Mouse (Mus musculus): ENCODE data around the gene Ltbp2. TPM values are rescaled to one million over a fixed set of nuclear protein-coding genes. Genes with fewer than 3 reads are reported as not detected.

The Ltbp2 gene
- polyA plus RNA-seq, 1 experiment from 2014 or later, result 0.31 TPM

- no peak for ATAC-seq
- WGBS, result 90% methylated on average over 5 of the region's 5 CpGs
- Histone ChIP-seq H3K4me1 (ENCODE audit: control insufficient read depth, insufficient read depth, low read depth, low read length) (peaks cover 3% of the 10 kb centered on the region), H3K4me3 (ENCODE audit: low read length) (no peak overlapping the region), H3K9me3 (ENCODE audit: control insufficient read depth, low read length) (no peaks in the 10 kb centered on the region), H3K4me2 (ENCODE audit: low read length) (no peak overlapping the region), H3K27me3 (replicated peaks; ENCODE audit: control insufficient read depth, insufficient read depth, low read length) (no peaks in the 10 kb centered on the region), H3K27ac (ENCODE audit: low read depth, low read length) (no peak overlapping the region), H3K36me3 (ENCODE audit: control insufficient read depth, insufficient read depth, low read length) (peaks cover 10% of the 10 kb centered on the region), H3K9ac (ENCODE audit: low read depth, low read length) (no peak overlapping the region)
These were observed 110.1 kb downstream of the Ltbp2 start for GRCm38 (mm10) chr12:84766113-84766735.

GRCm38 (mm10) chr12:84765506-84765905 lies 110.8 kb downstream of the Ltbp2 start:
- peaks cover 11% of the 10 kb centered on the region for H3K36me3 ChIP-seq (ENCODE audit: control insufficient read depth, insufficient read depth, low read length)
- H3K27me3 ChIP-seq (replicated peaks; ENCODE audit: control insufficient read depth, insufficient read depth, low read length), result no peaks in the 10 kb centered on the region
- H3K4me2 ChIP-seq (ENCODE audit: low read length), result no peak overlapping the region
- no peaks in the 10 kb centered on the region for H3K9me3 ChIP-seq (ENCODE audit: control insufficient read depth, low read length)
- no peak overlapping the region for H3K4me3 ChIP-seq (ENCODE audit: low read length)
- H3K27ac ChIP-seq (ENCODE audit: low read depth, low read length), result no peak overlapping the region
- H3K9ac ChIP-seq (ENCODE audit: low read depth, low read length), result no peak overlapping the region
- WGBS, result 96% methylated on average over 15 of the region's 15 CpGs
- ATAC-seq, result no peak
- H3K4me1 ChIP-seq (ENCODE audit: control insufficient read depth, insufficient read depth, low read depth, low read length), result no peaks in the 10 kb centered on the region

- no peak for ATAC-seq
- Histone ChIP-seq H3K4me3 (ENCODE audit: low read length) (no peak overlapping the region), H3K4me2 (ENCODE audit: low read length) (no peak overlapping the region), H3K9me3 (ENCODE audit: control insufficient read depth, low read length) (no peaks in the 10 kb centered on the region), H3K36me3 (ENCODE audit: control insufficient read depth, insufficient read depth, low read length) (peaks cover 13% of the 10 kb centered on the region), H3K4me1 (ENCODE audit: control insufficient read depth, insufficient read depth, low read depth, low read length) (no peaks in the 10 kb centered on the region), H3K27ac (ENCODE audit: low read depth, low read length) (no peak overlapping the region), H3K27me3 (replicated peaks; ENCODE audit: control insufficient read depth, insufficient read depth, low read length) (no peaks in the 10 kb centered on the region), H3K9ac (ENCODE audit: low read depth, low read length) (no peak overlapping the region)
- 91% methylated on average over 7 of the region's 7 CpGs for WGBS
These were observed 111.6 kb downstream of the Ltbp2 start for GRCm38 (mm10) chr12:84764756-84765155.

GRCm38 (mm10) chr12:84763577-84764218 lies 112.6 kb downstream of the Ltbp2 start:
- Histone ChIP-seq H3K27me3 (replicated peaks; ENCODE audit: control insufficient read depth, insufficient read depth, low read length) (no peaks in the 10 kb centered on the region), H3K36me3 (ENCODE audit: control insufficient read depth, insufficient read depth, low read length) (peaks cover 14% of the 10 kb centered on the region)
- 95% methylated on average over 13 of the region's 13 CpGs for WGBS

GRCm38 (mm10) chr12:84762532-84762931 lies 113.8 kb downstream of the Ltbp2 start:
- no peaks in the 10 kb centered on the region for H3K9me3 ChIP-seq (ENCODE audit: control insufficient read depth, low read length)
- ATAC-seq, result no peak
- no peaks in the 10 kb centered on the region for H3K4me1 ChIP-seq (ENCODE audit: control insufficient read depth, insufficient read depth, low read depth, low read length)
- no peak overlapping the region for H3K4me2 ChIP-seq (ENCODE audit: low read length)
- H3K27ac ChIP-seq (ENCODE audit: low read depth, low read length), result no peak overlapping the region
- H3K4me3 ChIP-seq (ENCODE audit: low read length), result no peak overlapping the region
- H3K9ac ChIP-seq (ENCODE audit: low read depth, low read length), result no peak overlapping the region
- WGBS, result 85% methylated on average over 5 of the region's 5 CpGs
- no peaks in the 10 kb centered on the region for H3K27me3 ChIP-seq (replicated peaks; ENCODE audit: control insufficient read depth, insufficient read depth, low read length)
- H3K36me3 ChIP-seq (ENCODE audit: control insufficient read depth, insufficient read depth, low read length), result peaks cover 17% of the 10 kb centered on the region

More at GRCm38 (mm10) chr12:84763577-84764218, 112.6 kb downstream of the Ltbp2 start:
- Histone ChIP-seq H3K4me2 (ENCODE audit: low read length) (no peak overlapping the region), H3K9me3 (ENCODE audit: control insufficient read depth, low read length) (no peaks in the 10 kb centered on the region), H3K4me3 (ENCODE audit: low read length) (no peak overlapping the region), H3K4me1 (ENCODE audit: control insufficient read depth, insufficient read depth, low read depth, low read length) (no peaks in the 10 kb centered on the region), H3K9ac (ENCODE audit: low read depth, low read length) (no peak overlapping the region), H3K27ac (ENCODE audit: low read depth, low read length) (no peak overlapping the region)
- ATAC-seq, result no peak

GRCm38 (mm10) chr12:84759063-84759462 lies 117.3 kb downstream of the Ltbp2 start:
- Histone ChIP-seq H3K27ac (ENCODE audit: low read depth, low read length) (no peak overlapping the region), H3K4me3 (ENCODE audit: low read length) (no peak overlapping the region), H3K4me1 (ENCODE audit: control insufficient read depth, insufficient read depth, low read depth, low read length) (no peaks in the 10 kb centered on the region; the same call in 1 of the 2 replicates), H3K9ac (ENCODE audit: low read depth, low read length) (no peak overlapping the region), H3K4me2 (ENCODE audit: low read length) (no peak overlapping the region), H3K27me3 (replicated peaks; ENCODE audit: control insufficient read depth, insufficient read depth, low read length) (no peaks in the 10 kb centered on the region), H3K9me3 (ENCODE audit: control insufficient read depth, low read length) (no peaks in the 10 kb centered on the region), H3K36me3 (ENCODE audit: control insufficient read depth, insufficient read depth, low read length) (peaks cover 17% of the 10 kb centered on the region)
- WGBS, result 76% methylated on average over 2 of the region's 2 CpGs
- ATAC-seq, result no peak

- no peak for ATAC-seq
- no peak overlapping the region for H3K4me2 ChIP-seq (ENCODE audit: low read length)
- H3K9me3 ChIP-seq (ENCODE audit: control insufficient read depth, low read length), result no peaks in the 10 kb centered on the region
- no peak overlapping the region for H3K27ac ChIP-seq (ENCODE audit: low read depth, low read length)
- H3K4me1 ChIP-seq (ENCODE audit: control insufficient read depth, insufficient read depth, low read depth, low read length), result peaks cover 17% of the 10 kb centered on the region
- 92% methylated on average over 10 of the region's 10 CpGs for WGBS
- H3K27me3 ChIP-seq (replicated peaks; ENCODE audit: control insufficient read depth, insufficient read depth, low read length), result no peaks in the 10 kb centered on the region
- H3K4me3 ChIP-seq (ENCODE audit: low read length), result no peak overlapping the region
- H3K36me3 ChIP-seq (ENCODE audit: control insufficient read depth, insufficient read depth, low read length), result peaks cover 9% of the 10 kb centered on the region
- H3K9ac ChIP-seq (ENCODE audit: low read depth, low read length), result no peak overlapping the region
These were observed 120.3 kb downstream of the Ltbp2 start for GRCm38 (mm10) chr12:84756016-84756415.

GRCm38 (mm10) chr12:84755008-84755695 lies 121.2 kb downstream of the Ltbp2 start:
- Histone ChIP-seq H3K4me1 (ENCODE audit: control insufficient read depth, insufficient read depth, low read depth, low read length) (peaks cover 17% of the 10 kb centered on the region), H3K27me3 (replicated peaks; ENCODE audit: control insufficient read depth, insufficient read depth, low read length) (no peaks in the 10 kb centered on the region), H3K9me3 (ENCODE audit: control insufficient read depth, low read length) (no peaks in the 10 kb centered on the region), H3K4me3 (ENCODE audit: low read length) (no peak overlapping the region), H3K9ac (ENCODE audit: low read depth, low read length) (no peak overlapping the region), H3K4me2 (ENCODE audit: low read length) (no peak overlapping the region), H3K27ac (ENCODE audit: low read depth, low read length) (no peak overlapping the region), H3K36me3 (ENCODE audit: control insufficient read depth, insufficient read depth, low read length) (peaks cover 7% of the 10 kb centered on the region; the same call in 1 of the 2 replicates)
- ATAC-seq, result 0 out of 2 replicates have a peak, but pooled peaks have one; percentile 37
- WGBS, result 30% methylated on average over 16 of the region's 16 CpGs

All from hindbrain, embryonic 16.5 days (tissue).